ENCODE assay signal across 26 mouse cellular contexts in the genomic region with DNA sequence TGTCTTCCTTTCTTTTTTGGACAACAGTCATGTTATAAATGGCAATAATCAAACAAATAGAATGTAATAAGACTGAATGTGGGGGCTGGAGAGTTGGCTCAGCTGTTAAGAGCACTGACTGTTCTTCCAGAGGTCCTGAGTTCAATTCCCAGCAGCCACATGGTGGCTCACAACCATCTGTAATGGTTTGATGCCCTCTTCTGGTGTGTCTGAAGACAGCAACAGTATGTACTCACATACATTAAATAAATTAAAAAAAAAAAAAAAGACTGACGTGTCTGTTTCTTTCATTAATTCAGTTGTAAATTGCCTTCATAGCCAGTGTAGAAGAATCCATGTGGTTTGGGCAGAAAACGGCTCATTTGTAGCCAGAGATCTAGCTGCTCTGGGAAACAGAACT.
"Had no signal": no experiment of that assay in that cellular context is flagged by ENCODE, and none has a peak within 500 bp of the region (broad histone marks: within the 10 kb centered on the region; RNA-seq: fewer than 3 reads in every experiment).

No protein-coding gene starts in this region.

- ATAC-seq: hindbrain, postnatal 0 days; intestine, embryonic 16.5 days had no signal

- H3K9ac ChIP-seq: heart, embryonic 13.5 days; heart, embryonic 15.5 days; hindbrain, embryonic 13.5 days; hindbrain, embryonic 15.5 days; limb, embryonic 12.5 days; liver, embryonic 13.5 days; liver, embryonic 15.5 days had no signal

- H3K4me1 ChIP-seq: heart, embryonic 13.5 days; liver, embryonic 13.5 days; liver, embryonic 15.5 days had no signal

- H3K4me3 ChIP-seq: gastrocnemius, adult 2 months; heart, adult 2 months; heart, embryonic 13.5 days; heart, embryonic 15.5 days; hindbrain, embryonic 13.5 days; hindbrain, embryonic 15.5 days; limb, embryonic 10.5 days; limb, embryonic 12.5 days; liver, embryonic 13.5 days; liver, embryonic 15.5 days had no signal

- DNase-seq: gastrocnemius, adult 2 months; gastrocnemius, postnatal 10 days; gastrocnemius, postnatal 25 days; heart, adult 11 months; heart, adult 2 months; heart, postnatal 14 days; heart, postnatal 36 days; kidney, adult 11 months; kidney, adult 8-10 months; kidney, postnatal 10 days; kidney, postnatal 25 days; kidney, postnatal 4 days; layer of hippocampus, adult 9-11 months; liver; liver, embryonic 13.5 days had no signal

- H3K36me3 ChIP-seq: heart, embryonic 13.5 days; heart, embryonic 15.5 days; limb, embryonic 10.5 days; limb, embryonic 12.5 days; liver, embryonic 13.5 days; liver, embryonic 15.5 days had no signal

- H3K27ac ChIP-seq: gastrocnemius, adult 2 months; heart, adult 2 months; heart, embryonic 13.5 days; heart, embryonic 15.5 days; hindbrain, embryonic 13.5 days; hindbrain, embryonic 15.5 days; hindbrain, postnatal 0 days; limb, embryonic 10.5 days; limb, embryonic 12.5 days; liver, embryonic 13.5 days; liver, embryonic 15.5 days had no signal

- H3K4me2 ChIP-seq: heart, embryonic 11.5 days; heart, embryonic 13.5 days; heart, embryonic 15.5 days; hindbrain, embryonic 13.5 days; hindbrain, embryonic 15.5 days; limb, embryonic 12.5 days; liver, embryonic 11.5 days; liver, embryonic 13.5 days; liver, embryonic 15.5 days had no signal

- H3K9me3 ChIP-seq: heart, embryonic 13.5 days; heart, embryonic 15.5 days; hindbrain, embryonic 13.5 days; hindbrain, embryonic 15.5 days; limb, embryonic 10.5 days; limb, embryonic 12.5 days; liver, embryonic 13.5 days; liver, embryonic 15.5 days had no signal

- H3K27me3 ChIP-seq: hindbrain, embryonic 15.5 days had no signal
